Mouse (Mus musculus): ENCODE measurements at regions not wholly inside any gene's neighbourhood (a gene's known extent, or its start where the extent isn't known, plus 50 kb on each side); places are given as distances from the start of the nearest gene placed in this dataset.

- TF ChIP-seq CTCF (IDR thresholded peaks at IDR 0.05; ENCODE audit: borderline replicate concordance, insufficient read depth, low read depth, low read length) (no peak), POLR2A (IDR thresholded peaks at IDR 0.05; ENCODE audit: borderline replicate concordance, insufficient read depth, low read length) (no peak)
- Histone ChIP-seq H3K4me3 (replicated peaks; ENCODE audit: insufficient read depth, low read depth, low read length) (no peak overlapping the region), H3K4me1 (ENCODE audit: control insufficient read depth, insufficient read depth, low read length) (no peaks in the 10 kb centered on the region; the same call in 1 of the 2 replicates), H3K27me3 (ENCODE audit: control insufficient read depth, insufficient read depth, low read length) (no peaks in the 10 kb centered on the region), H3K27ac (ENCODE audit: insufficient read depth, low read length) (no peak overlapping the region)
- 87% methylated on average over 8 of the region's 8 CpGs for WGBS
- no peak for DNase-seq
Measured at GRCm38 (mm10) chr4:89380330-89380945, 69.6 kb upstream of the Cdkn2b start.

- DNase-seq, result peak in 1 of 2 experiments; percentile 42
- TF ChIP-seq CTCF (IDR thresholded peaks at IDR 0.05; ENCODE audit: borderline replicate concordance, insufficient read depth, low read depth, low read length), result no peak
- TF ChIP-seq POLR2A (IDR thresholded peaks at IDR 0.05; ENCODE audit: borderline replicate concordance, insufficient read depth, low read length), result no peak
- no peak overlapping the region for H3K27ac ChIP-seq (ENCODE audit: insufficient read depth, low read length)
- no peaks in the 10 kb centered on the region; the same call in 1 of the 2 replicates for H3K4me1 ChIP-seq (ENCODE audit: control insufficient read depth, insufficient read depth, low read length)
- H3K27me3 ChIP-seq (ENCODE audit: control insufficient read depth, insufficient read depth, low read length), result no peaks in the 10 kb centered on the region
- WGBS, result 67% methylated on average over 6 of the region's 6 CpGs
- H3K4me3 ChIP-seq (replicated peaks; ENCODE audit: insufficient read depth, low read depth, low read length), result no peak overlapping the region
Measured at GRCm38 (mm10) chr4:89379622-89380329, 68.9 kb upstream of the Cdkn2b start.

GRCm38 (mm10) chr4:89372631-89373030 lies 61.8 kb upstream of the Cdkn2b start:
- DNase-seq, result no peak
- no peak for TF ChIP-seq POLR2A (IDR thresholded peaks at IDR 0.05; ENCODE audit: borderline replicate concordance, insufficient read depth, low read length)
- Histone ChIP-seq H3K27ac (ENCODE audit: insufficient read depth, low read length) (no peak overlapping the region), H3K4me1 (ENCODE audit: control insufficient read depth, insufficient read depth, low read length) (no peaks in the 10 kb centered on the region), H3K4me3 (replicated peaks; ENCODE audit: insufficient read depth, low read depth, low read length) (no peak overlapping the region), H3K27me3 (ENCODE audit: control insufficient read depth, insufficient read depth, low read length) (no peaks in the 10 kb centered on the region)
- 91% methylated on average over 6 of the region's 6 CpGs for WGBS

- TF ChIP-seq POLR2A (IDR thresholded peaks at IDR 0.05; ENCODE audit: borderline replicate concordance, insufficient read depth, low read length), result no peak
- TF ChIP-seq CTCF (IDR thresholded peaks at IDR 0.05; ENCODE audit: borderline replicate concordance, insufficient read depth, low read depth, low read length), result no peak
- DNase-seq, result no peak
- WGBS, result 10% methylated on average over 12 of the region's 12 CpGs
- no peak overlapping the region for H3K27ac ChIP-seq (ENCODE audit: insufficient read depth, low read length)
- no peak overlapping the region for H3K4me3 ChIP-seq (replicated peaks; ENCODE audit: insufficient read depth, low read depth, low read length)
- H3K4me1 ChIP-seq (ENCODE audit: control insufficient read depth, insufficient read depth, low read length), result no peaks in the 10 kb centered on the region
- H3K27me3 ChIP-seq (ENCODE audit: control insufficient read depth, insufficient read depth, low read length), result no peaks in the 10 kb centered on the region
Measured at GRCm38 (mm10) chr4:89368850-89369524, 58.1 kb upstream of the Cdkn2b start.

- DNase-seq, result no peak
Measured at GRCm38 (mm10) chr4:89366581-89367141, 55.8 kb upstream of the Cdkn2b start.

GRCm38 (mm10) chr4:89365875-89366274 lies 55.0 kb upstream of the Cdkn2b start:
- Histone ChIP-seq H3K27ac (ENCODE audit: insufficient read depth, low read length) (no peak overlapping the region), H3K4me3 (replicated peaks; ENCODE audit: insufficient read depth, low read depth, low read length) (no peak overlapping the region), H3K27me3 (ENCODE audit: control insufficient read depth, insufficient read depth, low read length) (no peaks in the 10 kb centered on the region), H3K4me1 (ENCODE audit: control insufficient read depth, insufficient read depth, low read length) (no peaks in the 10 kb centered on the region)
- no peak for TF ChIP-seq CTCF (IDR thresholded peaks at IDR 0.05; ENCODE audit: borderline replicate concordance, insufficient read depth, low read depth, low read length)
- TF ChIP-seq POLR2A (IDR thresholded peaks at IDR 0.05; ENCODE audit: borderline replicate concordance, insufficient read depth, low read length), result no peak
- DNase-seq, result no peak
- 90% methylated on average over 5 of the region's 5 CpGs for WGBS

More at GRCm38 (mm10) chr4:89366581-89367141, 55.8 kb upstream of the Cdkn2b start:
- H3K4me1 ChIP-seq (ENCODE audit: control insufficient read depth, insufficient read depth, low read length), result no peaks in the 10 kb centered on the region
- H3K4me3 ChIP-seq (replicated peaks; ENCODE audit: insufficient read depth, low read depth, low read length), result no peak overlapping the region
- WGBS, result 68% methylated on average over 10 of the region's 10 CpGs
- H3K27me3 ChIP-seq (ENCODE audit: control insufficient read depth, insufficient read depth, low read length), result no peaks in the 10 kb centered on the region
- no peak overlapping the region for H3K27ac ChIP-seq (ENCODE audit: insufficient read depth, low read length)
- TF ChIP-seq CTCF (IDR thresholded peaks at IDR 0.05; ENCODE audit: borderline replicate concordance, insufficient read depth, low read depth, low read length), result no peak
- TF ChIP-seq POLR2A (IDR thresholded peaks at IDR 0.05; ENCODE audit: borderline replicate concordance, insufficient read depth, low read length), result no peak

- Histone ChIP-seq H3K27ac (ENCODE audit: insufficient read depth, low read length) (no peak overlapping the region), H3K27me3 (ENCODE audit: control insufficient read depth, insufficient read depth, low read length) (no peaks in the 10 kb centered on the region), H3K4me3 (replicated peaks; ENCODE audit: insufficient read depth, low read depth, low read length) (no peak overlapping the region), H3K4me1 (ENCODE audit: control insufficient read depth, insufficient read depth, low read length) (no peaks in the 10 kb centered on the region)
- WGBS, result 77% methylated on average over 2 of the region's 2 CpGs
- DNase-seq, result no peak
- TF ChIP-seq CTCF (IDR thresholded peaks at IDR 0.05; ENCODE audit: borderline replicate concordance, insufficient read depth, low read depth, low read length) (no peak), POLR2A (IDR thresholded peaks at IDR 0.05; ENCODE audit: borderline replicate concordance, insufficient read depth, low read length) (no peak)
Measured at GRCm38 (mm10) chr4:89363150-89363683, 52.4 kb upstream of the Cdkn2b start.

Data from cerebellum, adult 2 months (tissue).